Mouse (Mus musculus) lung, embryonic 15.5 days (tissue): ENCODE results near the gene Gzmm. TPM values are rescaled to one million over a fixed set of nuclear protein-coding genes. Genes with fewer than 3 reads are reported as not detected.

Source experiments
- ATAC-seq: fragments of 200-750 bp; cut with Nextera tagmentation; 2 replicates; pipeline ENCODE4 v1.8.0; 2017; ENCODE audit warnings: moderate number of reproducible peaks, borderline replicate concordance; ENCODE audit not compliant: low FRiP score, low TSS enrichment; ENCODE audit errors: extremely low read depth
- H3K27ac ChIP-seq: fragments of 300-500 bp; sonication (generic); 2 replicates; pipeline ENCODE4 v1.5.1; 2015; ENCODE audit warnings: moderate library complexity, mild to moderate bottlenecking, inconsistent platforms
- H3K27me3 ChIP-seq: fragments of 300-500 bp; sonication (generic); 2 replicates; pipeline ENCODE4 v1.6.1; 2015; ENCODE audit warnings: inconsistent platforms
- H3K36me3 ChIP-seq: fragments of 300-500 bp; sonication (generic); 2 replicates; pipeline ENCODE4 v1.6.1; 2015; ENCODE audit warnings: inconsistent platforms
- H3K4me1 ChIP-seq: fragments of 300-500 bp; sonication (generic); 2 replicates; pipeline ENCODE4 v1.6.1; 2015; ENCODE audit warnings: inconsistent platforms
- H3K4me2 ChIP-seq: fragments of 300-500 bp; sonication (generic); 2 replicates; pipeline ENCODE4 v1.6.1; 2015; ENCODE audit warnings: inconsistent platforms, mild to moderate bottlenecking, moderate library complexity
- H3K4me3 ChIP-seq: fragments of 300-500 bp; sonication (generic); 2 replicates; pipeline ENCODE4 v1.5.1; 2015; ENCODE audit warnings: mild to moderate bottlenecking, inconsistent platforms
- H3K9ac ChIP-seq: fragments of 300-500 bp; sonication (generic); 2 replicates; pipeline ENCODE4 v1.6.1; 2015; ENCODE audit warnings: inconsistent platforms
- H3K9me3 ChIP-seq: fragments of 300-500 bp; sonication (generic); 2 replicates; pipeline ENCODE4 v1.6.1; 2016; ENCODE audit warnings: inconsistent platforms
- WGBS: fragments of 180-500 bp; shearing (Covaris S2); methylation state at CpG from one replicate; pipeline ENCODE4 v1.1.7; 2015; 5-methylcytosine and 5-hydroxymethylcytosine counted together
- polyA plus RNA-seq: library from polyadenylated mRNA; unstranded; fragments of >200 nt; fragmentation: Nextera tagmentation; extraction: Ambion mirVana; gene quantifications from 2 replicates; pipeline ENCODE4 v1.2.1, GENCODE M21; 2015

The Gzmm gene
- 0.86 and 0.89 TPM in 2 replicates for polyA plus RNA-seq

GRCm38 (mm10) chr10:79688720-79689119, at the start of gene Gzmm:
Gene Gzmm, plus strand, starts transcription at chr10:79689020.
- Histone ChIP-seq H3K27me3 (no peaks in the 10 kb centered on the region), H3K36me3 (peaks cover 54% of the 10 kb centered on the region), H3K4me2 (no peak within 1 kb of the TSS), H3K27ac (no peak within 1 kb of the TSS), H3K9ac (no peak within 1 kb of the TSS), H3K4me3 (no peak within 1 kb of the TSS), H3K9me3 (no peaks in the 10 kb centered on the region), H3K4me1 (peaks cover 7% of the 10 kb centered on the region)
- WGBS: 82% methylated on average over 4 of the region's 4 CpGs
- no peak for ATAC-seq

- H3K4me2 ChIP-seq: no peak within 1 kb of the TSS
- H3K27me3 ChIP-seq: no peaks in the 10 kb centered on the region
- no peak within 1 kb of the TSS for H3K27ac ChIP-seq
- 58% methylated on average over 8 of the region's 8 CpGs for WGBS
- H3K9me3 ChIP-seq: no peaks in the 10 kb centered on the region
- no peaks in the 10 kb centered on the region for H3K36me3 ChIP-seq
- no peaks in the 10 kb centered on the region for H3K4me1 ChIP-seq
- no peak within 1 kb of the TSS for H3K4me3 ChIP-seq
- no peak for ATAC-seq
- H3K9ac ChIP-seq: no peak within 1 kb of the TSS
Observed at GRCm38 (mm10) chr10:79645711-79646110, 43.1 kb upstream of the Gzmm start, which contains the start of gene Odf3l2. Gene Odf3l2, minus strand, starts transcription at chr10:79645738.

- Histone ChIP-seq H3K27me3 (no peaks in the 10 kb centered on the region), H3K4me2 (no peak overlapping the region), H3K4me3 (no peak overlapping the region), H3K9ac (no peak overlapping the region), H3K9me3 (no peaks in the 10 kb centered on the region), H3K27ac (no peak overlapping the region), H3K4me1 (no peaks in the 10 kb centered on the region), H3K36me3 (no peaks in the 10 kb centered on the region)
- WGBS: 29% methylated on average over 7 of the region's 7 CpGs
- peak; percentile 20; the same call in 1 of the 2 replicates for ATAC-seq
Observed at GRCm38 (mm10) chr10:79649070-79649751, 39.6 kb upstream of the Gzmm start.

GRCm38 (mm10) chr10:79652789-79653188, 36.0 kb upstream of the Gzmm start:
- Histone ChIP-seq H3K9me3 (no peaks in the 10 kb centered on the region), H3K4me1 (no peaks in the 10 kb centered on the region), H3K27ac (no peak overlapping the region), H3K4me2 (no peak overlapping the region), H3K9ac (no peak overlapping the region), H3K4me3 (no peak overlapping the region), H3K36me3 (no peaks in the 10 kb centered on the region), H3K27me3 (no peaks in the 10 kb centered on the region; the same call in 1 of the 2 replicates)
- ATAC-seq: no peak
- 77% methylated on average over 7 of the region's 7 CpGs for WGBS

GRCm38 (mm10) chr10:79654946-79655395, 33.8 kb upstream of the Gzmm start:
- no peak overlapping the region for H3K4me3 ChIP-seq
- H3K9ac ChIP-seq: no peak overlapping the region
- H3K27ac ChIP-seq: no peak overlapping the region
- no peaks in the 10 kb centered on the region for H3K4me1 ChIP-seq
- H3K27me3 ChIP-seq: no peaks in the 10 kb centered on the region; the same call in 1 of the 2 replicates
- no peak for ATAC-seq
- no peaks in the 10 kb centered on the region for H3K36me3 ChIP-seq
- 38% methylated on average over 1 of the region's 1 CpGs for WGBS
- H3K4me2 ChIP-seq: no peak overlapping the region
- H3K9me3 ChIP-seq: no peaks in the 10 kb centered on the region

- H3K4me1 ChIP-seq: no peaks in the 10 kb centered on the region
- no peak for ATAC-seq
- WGBS: 22% methylated on average over 4 of the region's 4 CpGs
Observed at GRCm38 (mm10) chr10:79658829-79659228, 30.0 kb upstream of the Gzmm start.

GRCm38 (mm10) chr10:79660298-79660697, 28.5 kb upstream of the Gzmm start:
- H3K27me3 ChIP-seq: no peaks in the 10 kb centered on the region; the same call in 1 of the 2 replicates
- no peak overlapping the region for H3K9ac ChIP-seq
- no peak overlapping the region for H3K4me3 ChIP-seq
- no peak for ATAC-seq
- H3K4me1 ChIP-seq: no peaks in the 10 kb centered on the region
- no peaks in the 10 kb centered on the region for H3K9me3 ChIP-seq
- H3K36me3 ChIP-seq: no peaks in the 10 kb centered on the region
- no peak overlapping the region for H3K27ac ChIP-seq
- WGBS: 67% methylated on average over 2 of the region's 2 CpGs
- H3K4me2 ChIP-seq: no peak overlapping the region

More at GRCm38 (mm10) chr10:79658829-79659228, 30.0 kb upstream of the Gzmm start:
- Histone ChIP-seq H3K9ac (no peak overlapping the region), H3K4me2 (no peak overlapping the region), H3K27ac (no peak overlapping the region), H3K4me3 (no peak overlapping the region), H3K36me3 (no peaks in the 10 kb centered on the region), H3K27me3 (no peaks in the 10 kb centered on the region; the same call in 1 of the 2 replicates), H3K9me3 (no peaks in the 10 kb centered on the region)

- no peaks in the 10 kb centered on the region for H3K9me3 ChIP-seq
- H3K27me3 ChIP-seq: no peaks in the 10 kb centered on the region
- no peak overlapping the region for H3K27ac ChIP-seq
- no peak overlapping the region for H3K9ac ChIP-seq
- H3K36me3 ChIP-seq: no peaks in the 10 kb centered on the region
- WGBS: 36% methylated on average over 3 of the region's 3 CpGs
- H3K4me3 ChIP-seq: no peak overlapping the region
- H3K4me2 ChIP-seq: no peak overlapping the region
- ATAC-seq: no peak
- no peaks in the 10 kb centered on the region for H3K4me1 ChIP-seq
Observed at GRCm38 (mm10) chr10:79661861-79662260, 27.0 kb upstream of the Gzmm start.

GRCm38 (mm10) chr10:79664131-79664665, 24.6 kb upstream of the Gzmm start, which contains the start of gene Madcam1:
Gene Madcam1, plus strand, starts transcription at chr10:79664559.
- no peaks in the 10 kb centered on the region for H3K4me1 ChIP-seq
- no peak within 1 kb of the TSS for H3K4me3 ChIP-seq
- no peaks in the 10 kb centered on the region for H3K36me3 ChIP-seq
- H3K9me3 ChIP-seq: no peaks in the 10 kb centered on the region
- WGBS: 13% methylated on average over 13 of the region's 13 CpGs
- ATAC-seq: no peak
- H3K9ac ChIP-seq: no peak within 1 kb of the TSS
- H3K27me3 ChIP-seq: no peaks in the 10 kb centered on the region; the same call in 1 of the 2 replicates
- H3K27ac ChIP-seq: no peak within 1 kb of the TSS
- H3K4me2 ChIP-seq: no peak within 1 kb of the TSS

GRCm38 (mm10) chr10:79665051-79665450, 23.8 kb upstream of the Gzmm start:
- no peak for ATAC-seq
- 78% methylated on average over 8 of the region's 8 CpGs for WGBS
- Histone ChIP-seq H3K4me3 (no peak overlapping the region), H3K27ac (no peak overlapping the region), H3K36me3 (no peaks in the 10 kb centered on the region), H3K27me3 (no peaks in the 10 kb centered on the region; the same call in 1 of the 2 replicates), H3K4me2 (no peak overlapping the region), H3K4me1 (peaks cover 1% of the 10 kb centered on the region), H3K9ac (no peak overlapping the region), H3K9me3 (no peaks in the 10 kb centered on the region)

- Histone ChIP-seq H3K4me2 (no peak overlapping the region), H3K9me3 (no peaks in the 10 kb centered on the region), H3K4me3 (no peak overlapping the region), H3K36me3 (no peaks in the 10 kb centered on the region), H3K27me3 (no peaks in the 10 kb centered on the region; the same call in 1 of the 2 replicates), H3K4me1 (peaks cover 8% of the 10 kb centered on the region), H3K27ac (no peak overlapping the region), H3K9ac (no peak overlapping the region)
- WGBS: 59% methylated on average over 9 of the region's 9 CpGs
- no peak for ATAC-seq
Observed at GRCm38 (mm10) chr10:79666493-79666892, 22.3 kb upstream of the Gzmm start.

- WGBS: 75% methylated on average over 5 of the region's 5 CpGs
Observed at GRCm38 (mm10) chr10:79668076-79668475, 20.7 kb upstream of the Gzmm start.

More at GRCm38 (mm10) chr10:79668076-79668475, 20.7 kb upstream of the Gzmm start:
- H3K9ac ChIP-seq: no peak overlapping the region
- peaks cover 12% of the 10 kb centered on the region for H3K4me1 ChIP-seq
- H3K27me3 ChIP-seq: no peaks in the 10 kb centered on the region; the same call in 1 of the 2 replicates
- H3K27ac ChIP-seq: no peak overlapping the region
- no peaks in the 10 kb centered on the region for H3K9me3 ChIP-seq
- no peak overlapping the region for H3K4me3 ChIP-seq
- ATAC-seq: no peak
- no peak overlapping the region for H3K4me2 ChIP-seq
- H3K36me3 ChIP-seq: no peaks in the 10 kb centered on the region
